Mouse (Mus musculus): ENCODE results near the gene Neurog3.

DNA sequence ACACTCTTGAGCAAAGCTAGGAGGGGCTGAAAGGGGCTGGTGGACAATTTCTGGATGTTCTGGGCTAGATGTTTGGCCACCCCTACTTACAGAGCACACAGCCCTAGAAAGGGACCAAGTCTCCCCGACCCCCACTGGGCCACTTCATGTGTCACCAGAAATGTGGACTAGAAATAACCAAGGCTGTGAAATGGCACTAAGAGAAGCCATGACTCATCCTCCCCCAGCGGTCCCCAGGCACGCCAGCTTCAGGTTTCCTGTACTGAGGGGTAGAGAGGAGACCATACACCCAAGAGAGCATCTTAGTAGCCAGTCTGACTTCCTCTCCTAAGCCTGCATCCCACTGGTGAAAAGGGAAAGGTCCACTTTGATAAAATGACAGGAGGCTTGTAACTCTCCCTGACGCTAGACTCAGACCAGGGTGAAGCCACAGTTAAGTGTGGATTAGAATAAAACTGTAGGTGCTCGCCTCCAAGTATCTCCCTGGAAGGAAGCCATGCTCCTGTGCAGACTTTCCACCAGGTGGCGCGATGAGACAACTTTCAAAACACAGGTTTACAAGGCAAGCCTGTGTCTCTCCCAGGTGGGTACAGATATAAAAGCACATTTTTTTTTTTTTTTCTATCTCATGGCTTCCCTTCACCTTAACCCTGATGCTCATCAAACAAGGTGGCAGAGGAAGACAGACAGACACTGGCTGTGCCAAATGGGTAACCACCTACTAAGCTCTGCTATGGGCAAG lies 27.9 kb upstream of the Neurog3 start:
- TF ChIP-seq POLR2A (IDR thresholded peaks at IDR 0.05; ENCODE audit: extremely low read depth, insufficient read depth, low read length): no peak
- peak; percentile 90 for TF ChIP-seq CTCF (IDR thresholded peaks at IDR 0.05; ENCODE audit: extremely low read depth, insufficient read depth, low read length)

Measured in cortical plate, adult 2 months (tissue).